Mouse (Mus musculus): ENCODE results near the gene Nxn.

The Nxn gene

GRCm38 (mm10) chr11:76334966-76335365 is 64.0 kb downstream of the Nxn start:
- DNase-seq (ENCODE audit: low read depth, low spot score), result no peak

GRCm38 (mm10) chr11:76332240-76332639 is 66.7 kb downstream of the Nxn start:
- DNase-seq (ENCODE audit: low read depth, low spot score), result no peak

- no peak for DNase-seq (ENCODE audit: low read depth, low spot score)
These were observed 70.2 kb downstream of the Nxn start for GRCm38 (mm10) chr11:76328522-76329290.

- no peak for DNase-seq (ENCODE audit: low read depth, low spot score)
These were observed 70.9 kb downstream of the Nxn start for GRCm38 (mm10) chr11:76328084-76328483.

GRCm38 (mm10) chr11:76326672-76327071 is 72.3 kb downstream of the Nxn start:
- no peak for DNase-seq (ENCODE audit: low read depth, low spot score)

- no peak for DNase-seq (ENCODE audit: low read depth, low spot score)
These were observed 72.9 kb downstream of the Nxn start for GRCm38 (mm10) chr11:76326051-76326450.

- no peak for DNase-seq (ENCODE audit: low read depth, low spot score)
These were observed 74.1 kb downstream of the Nxn start for GRCm38 (mm10) chr11:76324801-76325200.

GRCm38 (mm10) chr11:76324207-76324606 is 74.7 kb downstream of the Nxn start:
- DNase-seq (ENCODE audit: low read depth, low spot score), result no peak

- DNase-seq (ENCODE audit: low read depth, low spot score), result no peak
These were observed 76.0 kb downstream of the Nxn start for GRCm38 (mm10) chr11:76322939-76323338.

- no peak for DNase-seq (ENCODE audit: low read depth, low spot score)
These were observed 76.9 kb downstream of the Nxn start for GRCm38 (mm10) chr11:76322081-76322480.

GRCm38 (mm10) chr11:76320475-76320874 is 78.5 kb downstream of the Nxn start:
- no peak for DNase-seq (ENCODE audit: low read depth, low spot score)

GRCm38 (mm10) chr11:76319714-76320435 is 79.1 kb downstream of the Nxn start:
- no peak for DNase-seq (ENCODE audit: low read depth, low spot score)

GRCm38 (mm10) chr11:76317904-76318303 is 81.0 kb downstream of the Nxn start:
- no peak for DNase-seq (ENCODE audit: low read depth, low spot score)

GRCm38 (mm10) chr11:76315785-76316444 is 83.0 kb downstream of the Nxn start:
- DNase-seq (ENCODE audit: low read depth, low spot score), result no peak

GRCm38 (mm10) chr11:76314741-76315140 is 84.2 kb downstream of the Nxn start:
- DNase-seq (ENCODE audit: low read depth, low spot score), result no peak

- no peak for DNase-seq (ENCODE audit: low read depth, low spot score)
These were observed 84.8 kb downstream of the Nxn start for GRCm38 (mm10) chr11:76314140-76314539.

- DNase-seq (ENCODE audit: low read depth, low spot score), result no peak
These were observed 86.1 kb downstream of the Nxn start for GRCm38 (mm10) chr11:76312805-76313204.

- DNase-seq (ENCODE audit: low read depth, low spot score), result no peak
These were observed 87.5 kb downstream of the Nxn start for GRCm38 (mm10) chr11:76311224-76312000.

GRCm38 (mm10) chr11:76309868-76310267 is 89.1 kb downstream of the Nxn start:
- DNase-seq (ENCODE audit: low read depth, low spot score), result no peak

GRCm38 (mm10) chr11:76309072-76309471 is 89.9 kb downstream of the Nxn start:
- DNase-seq (ENCODE audit: low read depth, low spot score), result no peak

GRCm38 (mm10) chr11:76306769-76307168 is 92.2 kb downstream of the Nxn start:
- no peak for DNase-seq (ENCODE audit: low read depth, low spot score)

- DNase-seq (ENCODE audit: low read depth, low spot score), result no peak
These were observed 93.4 kb downstream of the Nxn start for GRCm38 (mm10) chr11:76305571-76305970.
